Mouse (Mus musculus) neural tube, embryonic 11.5 days (tissue): ENCODE data around the gene Gsx1. TPM values are rescaled to one million over a fixed set of nuclear protein-coding genes. Genes with fewer than 3 reads are reported as not detected.

Experiments
- polyA plus RNA-seq: library from polyadenylated mRNA; unstranded; fragments of >200 nt; fragmentation: Nextera tagmentation; extraction: Ambion mirVana; gene quantifications from 2 replicates; pipeline ENCODE4 v1.2.1, GENCODE M21; 2014

Gsx1 gene
- polyA plus RNA-seq, 1 experiment from 2014 or later, result 11.3 TPM

Other genes starting within 250 kb of the Gsx1 start
- 94.7 and 101 TPM in 2 replicates for gene Gtf3a, start 240.0 kb upstream of the Gsx1 start, polyA plus RNA-seq
- 27.7 and 29.5 TPM in 2 replicates for gene Mtif3, start 224.9 kb upstream of the Gsx1 start, polyA plus RNA-seq
- 9.8 and 10.5 TPM in 2 replicates for gene Lnx2, start 112.1 kb upstream of the Gsx1 start, polyA plus RNA-seq
- 106 and 113 TPM in 2 replicates for gene Polr1d, start 111.6 kb upstream of the Gsx1 start, polyA plus RNA-seq
- not detected in 2 replicates for gene Pdx1, start 81.3 kb downstream of the Gsx1 start, polyA plus RNA-seq
- gene Cdx2, start 118.6 kb downstream of the Gsx1 start, polyA plus RNA-seq, result not detected in 2 replicates
- not detected in 2 replicates for gene Urad, start 133.7 kb downstream of the Gsx1 start, polyA plus RNA-seq
- 0.21 TPM in 1 of 2 replicates, not detected in the other for gene Flt3, start 211.8 kb downstream of the Gsx1 start, polyA plus RNA-seq
- 51.0 and 52.9 TPM in 2 replicates for gene Pan3, start 241.5 kb downstream of the Gsx1 start, polyA plus RNA-seq